Mouse (Mus musculus): Measurements from ENCODE around the gene Krt31. TPM values are rescaled to one million over a fixed set of nuclear protein-coding genes. Genes with fewer than 3 reads are reported as not detected.

Gene Krt31
- polyA plus RNA-seq, 1 experiment from 2014 or later, result not detected

DNA sequence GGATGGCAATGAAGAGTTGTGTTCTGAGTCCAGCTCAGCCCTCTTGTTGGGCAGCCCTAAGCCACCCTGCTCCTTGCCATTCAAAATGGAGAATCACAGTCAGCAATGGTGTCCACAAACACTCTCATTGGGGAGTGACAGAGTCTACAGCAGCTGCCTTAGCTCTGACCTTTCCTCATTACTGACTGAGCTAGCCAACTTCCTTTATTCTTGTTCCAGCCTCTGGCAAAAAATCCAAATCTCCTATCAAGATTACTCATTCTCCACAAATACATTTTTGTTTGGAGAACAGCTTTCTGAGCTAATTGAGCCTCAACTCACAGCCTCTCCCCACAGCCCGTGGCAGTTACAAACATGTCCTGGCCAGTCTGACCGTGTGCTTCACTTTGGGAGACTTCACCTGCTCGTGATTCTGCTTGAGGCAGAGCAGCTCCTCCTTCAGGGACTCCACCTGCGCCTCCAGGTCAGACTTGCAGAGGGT lies 36.6 kb downstream of the Krt31 start:
- no peaks in the 10 kb centered on the region for H3K27me3 ChIP-seq (ENCODE audit: insufficient read depth, low read length)
- H3K4me3 ChIP-seq (replicated peaks; ENCODE audit: low read depth, low read length), result no peak overlapping the region
- no peaks in the 10 kb centered on the region for H3K36me3 ChIP-seq (ENCODE audit: insufficient read depth, low read length)
- 60% methylated on average over 4 of the region's 4 CpGs for WGBS
- TF ChIP-seq CTCF (IDR thresholded peaks at IDR 0.05; ENCODE audit: low read depth), result no peak
- H3K9ac ChIP-seq (ENCODE audit: low read depth, low read length), result no peak overlapping the region
- no peak for ATAC-seq (replicated peaks; ENCODE audit: low FRiP score, low read depth)
- no peak overlapping the region for H3K4me2 ChIP-seq (ENCODE audit: low read length)
- no peaks in the 10 kb centered on the region for H3K4me1 ChIP-seq (replicated peaks; ENCODE audit: insufficient read depth, low read length)
- H3K9me3 ChIP-seq (replicated peaks; ENCODE audit: low read length), result no peaks in the 10 kb centered on the region
- H3K27ac ChIP-seq, result no peak overlapping the region
- no peak for DNase-seq (ENCODE audit: low spot score)

- Histone ChIP-seq H3K9me3 (replicated peaks; ENCODE audit: low read length) (no peaks in the 10 kb centered on the region), H3K27me3 (ENCODE audit: insufficient read depth, low read length) (no peaks in the 10 kb centered on the region), H3K27ac (no peak overlapping the region), H3K4me1 (replicated peaks; ENCODE audit: insufficient read depth, low read length) (no peaks in the 10 kb centered on the region), H3K4me3 (replicated peaks; ENCODE audit: low read depth, low read length) (no peak overlapping the region), H3K9ac (ENCODE audit: low read depth, low read length) (no peak overlapping the region), H3K4me2 (ENCODE audit: low read length) (no peak overlapping the region), H3K36me3 (ENCODE audit: insufficient read depth, low read length) (no peaks in the 10 kb centered on the region)
- ATAC-seq (replicated peaks; ENCODE audit: low FRiP score, low read depth), result no peak
- no peak for TF ChIP-seq CTCF (IDR thresholded peaks at IDR 0.05; ENCODE audit: low read depth)
- DNase-seq (ENCODE audit: low spot score), result peak; percentile 56
- WGBS, result 40% methylated on average over 5 of the region's 5 CpGs
Observed at GRCm38 (mm10) chr11:100010682-100011081, 39.7 kb downstream of the Krt31 start.

DNA sequence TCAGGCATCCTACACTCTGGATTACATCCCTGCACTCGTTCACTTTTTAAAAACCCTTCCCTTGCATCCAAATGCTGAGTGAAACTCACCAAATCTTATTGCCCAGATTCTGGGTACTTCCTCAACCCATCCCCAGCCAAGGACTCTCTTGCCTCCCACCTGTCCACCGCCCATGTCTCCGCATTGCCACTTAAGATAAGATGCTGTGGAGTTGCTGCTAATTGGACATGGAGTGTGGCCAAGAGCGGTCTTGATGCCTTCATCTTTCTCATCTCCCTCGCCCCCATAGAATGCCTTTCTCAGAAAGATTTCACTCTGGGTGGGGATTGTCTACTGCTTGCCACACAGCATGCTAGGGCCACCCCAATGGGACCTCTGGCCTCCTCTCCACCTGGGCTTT lies 42.0 kb downstream of the Krt31 start:
- TF ChIP-seq CTCF (IDR thresholded peaks at IDR 0.05; ENCODE audit: low read depth), result no peak
- 90% methylated on average over 5 of the region's 5 CpGs for WGBS
- no peak overlapping the region for H3K4me2 ChIP-seq (ENCODE audit: low read length)

DNA sequence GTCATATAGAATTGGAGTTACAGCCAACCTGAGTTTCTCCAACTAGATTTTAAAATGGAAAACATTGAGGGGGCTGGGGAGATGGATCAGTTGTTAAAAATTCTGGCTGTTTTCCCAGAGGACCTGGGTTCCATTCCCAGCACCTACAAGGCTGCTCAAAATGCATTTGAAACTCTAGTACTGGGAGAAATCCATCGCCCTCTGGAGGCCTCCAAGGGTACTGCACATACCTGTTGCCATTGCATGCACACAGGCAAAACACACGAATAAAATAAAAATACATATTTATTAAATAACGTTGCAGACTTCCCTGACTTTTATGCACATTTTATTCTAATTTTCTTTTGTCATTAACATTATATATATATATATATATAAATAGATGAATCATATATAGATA lies 43.7 kb downstream of the Krt31 start:
- H3K4me3 ChIP-seq (replicated peaks; ENCODE audit: low read depth, low read length), result no peak overlapping the region
- no peaks in the 10 kb centered on the region for H3K4me1 ChIP-seq (replicated peaks; ENCODE audit: insufficient read depth, low read length)
- no peaks in the 10 kb centered on the region for H3K27me3 ChIP-seq (ENCODE audit: insufficient read depth, low read length)
- no peak overlapping the region for H3K4me2 ChIP-seq (ENCODE audit: low read length)
- no peak overlapping the region for H3K27ac ChIP-seq
- ATAC-seq (replicated peaks; ENCODE audit: low FRiP score, low read depth), result no peak
- no peaks in the 10 kb centered on the region for H3K36me3 ChIP-seq (ENCODE audit: insufficient read depth, low read length)
- 63% methylated on average over 3 of the region's 3 CpGs for WGBS
- no peak for DNase-seq (ENCODE audit: low spot score)
- H3K9me3 ChIP-seq (replicated peaks; ENCODE audit: low read length), result no peaks in the 10 kb centered on the region
- no peak overlapping the region for H3K9ac ChIP-seq (ENCODE audit: low read depth, low read length)
- TF ChIP-seq CTCF (IDR thresholded peaks at IDR 0.05; ENCODE audit: low read depth), result peak; percentile 48; the same call in 1 of the 2 replicates

More for the DNA sequence above, 42.0 kb downstream of the Krt31 start:
- no peak overlapping the region for H3K27ac ChIP-seq
- H3K9me3 ChIP-seq (replicated peaks; ENCODE audit: low read length), result no peaks in the 10 kb centered on the region
- no peak for DNase-seq (ENCODE audit: low spot score)
- H3K27me3 ChIP-seq (ENCODE audit: insufficient read depth, low read length), result no peaks in the 10 kb centered on the region
- no peak for ATAC-seq (replicated peaks; ENCODE audit: low FRiP score, low read depth)
- no peak overlapping the region for H3K9ac ChIP-seq (ENCODE audit: low read depth, low read length)
- no peaks in the 10 kb centered on the region for H3K36me3 ChIP-seq (ENCODE audit: insufficient read depth, low read length)
- no peak overlapping the region for H3K4me3 ChIP-seq (replicated peaks; ENCODE audit: low read depth, low read length)
- H3K4me1 ChIP-seq (replicated peaks; ENCODE audit: insufficient read depth, low read length), result no peaks in the 10 kb centered on the region

GRCm38 (mm10) chr11:100005905-100006304 lies 44.4 kb downstream of the Krt31 start:
- H3K4me1 ChIP-seq (replicated peaks; ENCODE audit: insufficient read depth, low read length), result no peaks in the 10 kb centered on the region
- no peak overlapping the region for H3K4me2 ChIP-seq (ENCODE audit: low read length)
- TF ChIP-seq CTCF (IDR thresholded peaks at IDR 0.05; ENCODE audit: low read depth), result no peak
- no peak overlapping the region for H3K27ac ChIP-seq
- no peak for ATAC-seq (replicated peaks; ENCODE audit: low FRiP score, low read depth)
- WGBS, result 58% methylated on average over 8 of the region's 8 CpGs
- peak; percentile 10 for DNase-seq (ENCODE audit: low spot score)
- H3K9me3 ChIP-seq (replicated peaks; ENCODE audit: low read length), result no peaks in the 10 kb centered on the region
- no peak overlapping the region for H3K9ac ChIP-seq (ENCODE audit: low read depth, low read length)
- no peak overlapping the region for H3K4me3 ChIP-seq (replicated peaks; ENCODE audit: low read depth, low read length)
- no peaks in the 10 kb centered on the region for H3K36me3 ChIP-seq (ENCODE audit: insufficient read depth, low read length)
- H3K27me3 ChIP-seq (ENCODE audit: insufficient read depth, low read length), result no peaks in the 10 kb centered on the region

- no peaks in the 10 kb centered on the region for H3K4me1 ChIP-seq (replicated peaks; ENCODE audit: insufficient read depth, low read length)
- H3K9ac ChIP-seq (ENCODE audit: low read depth, low read length), result no peak overlapping the region
- H3K36me3 ChIP-seq (ENCODE audit: insufficient read depth, low read length), result no peaks in the 10 kb centered on the region
- no peak overlapping the region for H3K4me2 ChIP-seq (ENCODE audit: low read length)
- no peak overlapping the region for H3K27ac ChIP-seq
- peak; percentile 89 for TF ChIP-seq CTCF (IDR thresholded peaks at IDR 0.05; ENCODE audit: low read depth)
- peak; percentile 73 for DNase-seq (ENCODE audit: low spot score)
- H3K4me3 ChIP-seq (replicated peaks; ENCODE audit: low read depth, low read length), result no peak overlapping the region
- WGBS, result 22% methylated on average over 6 of the region's 6 CpGs
- no peak for ATAC-seq (replicated peaks; ENCODE audit: low FRiP score, low read depth)
- H3K9me3 ChIP-seq (replicated peaks; ENCODE audit: low read length), result no peaks in the 10 kb centered on the region
- no peaks in the 10 kb centered on the region for H3K27me3 ChIP-seq (ENCODE audit: insufficient read depth, low read length)
Observed at GRCm38 (mm10) chr11:100004846-100005245, 45.5 kb downstream of the Krt31 start.

- H3K9ac ChIP-seq (ENCODE audit: low read depth, low read length), result no peak overlapping the region
- DNase-seq (ENCODE audit: low spot score) (no peak), ATAC-seq (replicated peaks; ENCODE audit: low FRiP score, low read depth) (no peak)
- no peak overlapping the region for H3K27ac ChIP-seq
- H3K4me3 ChIP-seq (replicated peaks; ENCODE audit: low read depth, low read length), result no peak overlapping the region
- TF ChIP-seq CTCF (IDR thresholded peaks at IDR 0.05; ENCODE audit: low read depth), result no peak
- H3K9me3 ChIP-seq (replicated peaks; ENCODE audit: low read length), result no peaks in the 10 kb centered on the region
- no peak overlapping the region for H3K4me2 ChIP-seq (ENCODE audit: low read length)
- no peaks in the 10 kb centered on the region for H3K27me3 ChIP-seq (ENCODE audit: insufficient read depth, low read length)
- WGBS, result 94% methylated on average over 7 of the region's 7 CpGs
- no peaks in the 10 kb centered on the region for H3K36me3 ChIP-seq (ENCODE audit: insufficient read depth, low read length)
- no peaks in the 10 kb centered on the region for H3K4me1 ChIP-seq (replicated peaks; ENCODE audit: insufficient read depth, low read length)
Observed at GRCm38 (mm10) chr11:99999091-99999490, 51.3 kb downstream of the Krt31 start.

Other genes with a start within 250 kb of the Krt31 start
- not detected in 2 replicates for gene Gm11554, start 246.1 kb downstream of the Krt31 start, polyA plus RNA-seq (2015; fragmentation: Nextera tagmentation; extraction: Ambion mirVana)
- not detected in 2 replicates for gene Krtap4-13, start 240.7 kb downstream of the Krt31 start, polyA plus RNA-seq (2015; fragmentation: Nextera tagmentation; extraction: Ambion mirVana)
- not detected in 2 replicates for gene Gm11564, start 234.9 kb downstream of the Krt31 start, polyA plus RNA-seq (2015; fragmentation: Nextera tagmentation; extraction: Ambion mirVana)
- gene 2300003K06Rik, start 212.5 kb downstream of the Krt31 start, polyA plus RNA-seq (2015; fragmentation: Nextera tagmentation; extraction: Ambion mirVana), result not detected in 2 replicates
- gene Krtap4-16, start 198.9 kb downstream of the Krt31 start, polyA plus RNA-seq (2015; fragmentation: Nextera tagmentation; extraction: Ambion mirVana), result not detected in 2 replicates
- not detected in 2 replicates for gene Gm11568, start 192.6 kb downstream of the Krt31 start, polyA plus RNA-seq (2015; fragmentation: Nextera tagmentation; extraction: Ambion mirVana)
- gene Gm11559, start 186.1 kb downstream of the Krt31 start, polyA plus RNA-seq (2015; fragmentation: Nextera tagmentation; extraction: Ambion mirVana), result not detected in 2 replicates
- not detected in 2 replicates for gene Krtap9-1, start 177.2 kb downstream of the Krt31 start, polyA plus RNA-seq (2015; fragmentation: Nextera tagmentation; extraction: Ambion mirVana)
- not detected in 2 replicates for gene Gm11567, start 171.4 kb downstream of the Krt31 start, polyA plus RNA-seq (2015; fragmentation: Nextera tagmentation; extraction: Ambion mirVana)
- not detected in 2 replicates for gene Krtap31-1, start 142.6 kb downstream of the Krt31 start, polyA plus RNA-seq (2015; fragmentation: Nextera tagmentation; extraction: Ambion mirVana)
- gene Gm11565, start 135.8 kb downstream of the Krt31 start, polyA plus RNA-seq (2015; fragmentation: Nextera tagmentation; extraction: Ambion mirVana), result not detected in 2 replicates
- not detected in 2 replicates for gene Krtap31-2, start 114.3 kb downstream of the Krt31 start, polyA plus RNA-seq (2015; fragmentation: Nextera tagmentation; extraction: Ambion mirVana)
- gene Krtap9-5, start 102.1 kb downstream of the Krt31 start, polyA plus RNA-seq (2015; fragmentation: Nextera tagmentation; extraction: Ambion mirVana), result not detected in 2 replicates
- gene Krtap29-1, start 71.5 kb downstream of the Krt31 start, polyA plus RNA-seq (2015; fragmentation: Nextera tagmentation; extraction: Ambion mirVana), result not detected in 2 replicates
- gene Krtap16-1, start 64.0 kb downstream of the Krt31 start, polyA plus RNA-seq (2015; fragmentation: Nextera tagmentation; extraction: Ambion mirVana), result not detected in 2 replicates
- not detected in 2 replicates for gene Krtap17-1, start 56.6 kb downstream of the Krt31 start, polyA plus RNA-seq (2015; fragmentation: Nextera tagmentation; extraction: Ambion mirVana)
- gene Krt33a, start 34.3 kb downstream of the Krt31 start, polyA plus RNA-seq (2015; fragmentation: Nextera tagmentation; extraction: Ambion mirVana), result not detected in 2 replicates
- not detected in 2 replicates for gene Krt33b, start 20.7 kb downstream of the Krt31 start, polyA plus RNA-seq (2015; fragmentation: Nextera tagmentation; extraction: Ambion mirVana)
- not detected in 2 replicates for gene Krt34, start 9.0 kb downstream of the Krt31 start, polyA plus RNA-seq (2015; fragmentation: Nextera tagmentation; extraction: Ambion mirVana)
- gene Krt32, start 37.7 kb upstream of the Krt31 start, polyA plus RNA-seq (2015; fragmentation: Nextera tagmentation; extraction: Ambion mirVana), result not detected in 2 replicates
- gene Krt35, start 45.7 kb upstream of the Krt31 start, polyA plus RNA-seq (2015; fragmentation: Nextera tagmentation; extraction: Ambion mirVana), result not detected in 2 replicates
- gene Krt36, start 55.1 kb upstream of the Krt31 start, polyA plus RNA-seq (2015; fragmentation: Nextera tagmentation; extraction: Ambion mirVana), result 0.78 and 1.2 TPM in 2 replicates
- gene Krt13, start 71.0 kb upstream of the Krt31 start, polyA plus RNA-seq (2015; fragmentation: Nextera tagmentation; extraction: Ambion mirVana), result 0.08 and 0.10 TPM in 2 replicates
- 2.9 and 3.0 TPM in 2 replicates for gene Krt15, start 85.4 kb upstream of the Krt31 start, polyA plus RNA-seq (2015; fragmentation: Nextera tagmentation; extraction: Ambion mirVana)
- 90.5 and 94.0 TPM in 2 replicates for gene Krt19, start 98.1 kb upstream of the Krt31 start, polyA plus RNA-seq (2015; fragmentation: Nextera tagmentation; extraction: Ambion mirVana)
- gene Krt9, start 142.7 kb upstream of the Krt31 start, polyA plus RNA-seq (2015; fragmentation: Nextera tagmentation; extraction: Ambion mirVana), result not detected in 2 replicates
- 2.7 and 4.3 TPM in 2 replicates for gene Krt14, start 157.0 kb upstream of the Krt31 start, polyA plus RNA-seq (2015; fragmentation: Nextera tagmentation; extraction: Ambion mirVana)
- gene Krt16, start 198.4 kb upstream of the Krt31 start, polyA plus RNA-seq (2015; fragmentation: Nextera tagmentation; extraction: Ambion mirVana), result not detected in 2 replicates
- gene Krt17, start 210.5 kb upstream of the Krt31 start, polyA plus RNA-seq (2015; fragmentation: Nextera tagmentation; extraction: Ambion mirVana), result 0.12 and 0.17 TPM in 2 replicates
- gene Krt42, start 219.3 kb upstream of the Krt31 start, polyA plus RNA-seq (2015; fragmentation: Nextera tagmentation; extraction: Ambion mirVana), result not detected in 2 replicates

All from kidney, postnatal 0 days (tissue).